Mouse (Mus musculus) megakaryocyte, embryonic 14.5 days (primary cell): ENCODE measurements around the gene Gm49361. TPM values are rescaled to one million over a fixed set of nuclear protein-coding genes. Genes with fewer than 3 reads are reported as not detected.
"Not testable (repeated sequence)": the region's sequence is repeated elsewhere in the genome, so short reads cannot be mapped to it uniquely, and the experiment has no call there.

ENCODE experiments used
- H3K27me3 ChIP-seq: replicated peaks from 2 replicates; pipeline ENCODE3; 2012; ENCODE audit warnings: inconsistent platforms
- H3K36me3 ChIP-seq: replicated peaks from 2 replicates; pipeline ENCODE3; 2012; ENCODE audit warnings: low read length, inconsistent platforms, mixed read lengths
- H3K4me1 ChIP-seq: 2 replicates; pipeline ENCODE4 v1.6.1; 2012; ENCODE audit warnings: inconsistent platforms
- H3K4me3 ChIP-seq: replicated peaks from 2 replicates; pipeline ENCODE3; 2012; ENCODE audit warnings: moderate library complexity, mild to moderate bottlenecking, inconsistent platforms
- H3K9me3 ChIP-seq: 2 replicates; pipeline ENCODE4 v1.6.1; 2012; ENCODE audit warnings: inconsistent platforms
- FLI1 ChIP-seq: IDR thresholded peaks from 2 replicates; pipeline ENCODE4 v1.6.1; 2012; ENCODE audit warnings: low read length, inconsistent platforms, mixed read lengths
- GATA1 ChIP-seq: IDR thresholded peaks from 3 replicates; pipeline ENCODE4 v1.6.1; 2012; ENCODE audit warnings: mixed read lengths, low read length, inconsistent platforms, borderline replicate concordance
- polyA plus RNA-seq: library from polyadenylated mRNA; stranded (reverse); fragments of >175 nt; gene quantifications from 2 replicates; pipeline ENCODE4 v1.2.3, GENCODE M21; 2012; ENCODE audit warnings: low replicate concordance; ENCODE audit not compliant: insufficient read depth

Gene Gm49361
- polyA plus RNA-seq, 1 experiment = not detected

DNA sequence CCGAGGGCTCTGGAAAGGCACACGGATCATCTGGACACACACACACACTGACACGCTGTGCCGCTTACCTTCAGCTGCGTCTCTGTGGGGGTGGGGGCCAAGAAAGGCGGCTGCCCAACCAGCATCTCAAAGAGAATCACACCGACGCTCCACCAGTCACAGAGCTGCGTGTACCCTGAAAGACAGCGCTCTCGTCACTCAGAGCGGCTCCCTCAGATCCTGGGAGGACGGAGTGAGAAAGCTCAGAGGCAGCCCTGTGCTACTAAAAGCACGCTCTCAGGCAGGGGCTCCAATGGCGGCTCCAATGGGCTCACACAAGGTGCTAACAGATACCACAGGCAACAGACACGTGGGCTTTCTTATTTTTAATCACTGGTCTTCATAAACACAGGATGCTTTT lies 51.7 kb downstream of the Gm49361 start:
- no peaks in the 10 kb centered on the region for H3K9me3 ChIP-seq
- peaks cover 26% of the 10 kb centered on the region for H3K4me1 ChIP-seq
- TF ChIP-seq FLI1 = no peak
- TF ChIP-seq GATA1 = no peak
- no peaks in the 10 kb centered on the region for H3K27me3 ChIP-seq
- no peak overlapping the region for H3K4me3 ChIP-seq
- peaks cover 24% of the 10 kb centered on the region for H3K36me3 ChIP-seq

DNA sequence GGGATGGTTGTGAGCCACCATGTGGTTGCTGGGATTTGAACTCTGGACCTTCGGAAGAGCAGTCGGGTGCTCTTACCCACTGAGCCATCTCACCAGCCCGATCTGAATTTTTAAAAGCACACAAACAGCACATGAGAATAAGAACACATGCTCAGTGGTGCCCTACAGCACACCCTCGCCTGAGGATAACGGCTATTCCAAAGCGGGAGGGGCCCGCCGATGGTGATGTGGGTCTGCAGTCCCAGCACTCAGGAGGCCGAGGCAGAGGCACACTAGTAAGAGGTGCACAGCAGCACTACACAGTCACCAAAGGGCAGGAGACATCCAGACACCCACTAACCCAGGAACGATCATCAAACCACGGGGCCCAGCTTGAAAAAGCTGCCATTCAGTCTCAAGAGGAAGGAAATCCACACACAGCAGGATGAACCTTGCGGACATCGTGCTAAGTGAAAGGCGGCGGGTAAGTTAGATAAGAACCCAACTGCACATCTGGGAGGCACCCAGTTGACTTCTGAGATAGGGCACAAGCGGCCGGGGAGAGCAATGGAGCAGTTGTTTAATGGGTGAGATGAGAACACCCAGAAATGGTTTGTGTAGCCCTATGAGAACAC lies 53.3 kb downstream of the Gm49361 start:
- peaks cover 26% of the 10 kb centered on the region for H3K4me1 ChIP-seq
- no peaks in the 10 kb centered on the region for H3K27me3 ChIP-seq
- TF ChIP-seq FLI1 = no peak
- no peak for TF ChIP-seq GATA1
- H3K36me3 ChIP-seq = peaks cover 19% of the 10 kb centered on the region
- H3K9me3 ChIP-seq = no peaks in the 10 kb centered on the region
- peak overlapping the region; percentile 82 for H3K4me3 ChIP-seq

DNA sequence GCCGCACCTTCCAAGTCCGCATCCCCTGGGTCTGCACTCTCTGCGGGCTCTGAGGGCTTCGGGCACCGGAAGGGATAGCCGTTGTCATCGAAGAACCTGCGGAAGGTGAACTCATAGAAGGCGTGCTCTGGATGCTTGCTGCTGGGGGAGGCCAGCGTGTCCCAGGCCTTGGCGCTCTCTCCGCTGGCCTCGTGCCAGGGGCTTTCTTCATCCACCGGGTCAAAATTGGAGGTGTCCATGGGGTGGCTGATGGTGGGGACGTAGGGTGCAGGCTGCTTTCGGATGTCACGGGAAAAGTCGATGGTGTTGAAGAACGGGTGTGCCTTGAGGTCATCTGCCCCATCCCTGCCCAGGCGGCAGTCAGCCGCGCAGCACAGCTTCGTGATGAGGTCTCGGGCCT lies 54.6 kb downstream of the Gm49361 start:
- Histone ChIP-seq H3K27me3 (no peaks in the 10 kb centered on the region), H3K4me3 (peak overlapping the region; percentile 50), H3K9me3 (no peaks in the 10 kb centered on the region), H3K36me3 (peaks cover 16% of the 10 kb centered on the region), H3K4me1 (peaks cover 31% of the 10 kb centered on the region)
- TF ChIP-seq GATA1 = no peak
- no peak for TF ChIP-seq FLI1

DNA sequence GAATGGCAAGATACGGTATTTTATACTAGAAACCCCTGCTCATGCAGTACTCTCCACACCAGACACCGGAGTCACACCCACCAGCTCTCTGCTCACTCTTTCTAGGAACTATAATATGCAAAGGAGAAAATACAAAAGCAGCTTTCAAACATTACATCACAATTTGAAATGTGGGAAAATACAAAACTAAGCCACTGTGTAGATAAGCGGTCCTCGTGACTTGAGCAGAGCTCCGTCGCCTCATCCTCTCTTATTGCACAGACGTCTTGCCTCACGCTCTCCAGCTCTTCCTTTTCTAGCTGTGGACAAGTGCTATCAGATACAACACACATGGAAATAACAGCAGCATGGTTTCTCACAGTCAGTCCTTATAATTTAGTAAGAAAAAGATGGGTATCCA lies 55.2 kb downstream of the Gm49361 start:
- Histone ChIP-seq H3K4me3 (no peak overlapping the region), H3K36me3 (peaks cover 12% of the 10 kb centered on the region), H3K4me1 (peaks cover 37% of the 10 kb centered on the region), H3K27me3 (no peaks in the 10 kb centered on the region), H3K9me3 (no peaks in the 10 kb centered on the region)
- TF ChIP-seq FLI1 = no peak
- TF ChIP-seq GATA1 = no peak

DNA sequence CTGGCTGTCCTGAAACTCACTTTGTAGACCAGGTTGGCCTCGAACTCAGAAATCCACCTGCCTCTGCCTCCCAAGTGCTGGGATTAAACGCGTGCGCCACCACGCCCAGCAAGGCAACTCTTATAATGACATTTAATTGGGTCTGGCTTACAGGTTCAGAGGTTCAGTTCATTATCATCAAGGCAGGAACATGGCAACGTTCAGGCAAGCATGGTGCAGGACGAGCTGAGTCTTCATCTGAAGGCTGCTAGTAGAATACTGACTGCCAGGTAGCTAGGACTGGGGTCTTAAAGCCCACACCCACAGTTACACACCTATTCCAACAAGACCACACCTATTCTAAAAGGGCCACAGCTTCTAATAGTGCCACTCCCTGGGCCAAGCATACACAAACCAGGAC lies 57.8 kb downstream of the Gm49361 start:
- H3K36me3 ChIP-seq, H3K9me3 ChIP-seq, H3K4me3 ChIP-seq, H3K27me3 ChIP-seq: not testable (repeated sequence)
- H3K4me1 ChIP-seq = peaks cover 44% of the 10 kb centered on the region

DNA sequence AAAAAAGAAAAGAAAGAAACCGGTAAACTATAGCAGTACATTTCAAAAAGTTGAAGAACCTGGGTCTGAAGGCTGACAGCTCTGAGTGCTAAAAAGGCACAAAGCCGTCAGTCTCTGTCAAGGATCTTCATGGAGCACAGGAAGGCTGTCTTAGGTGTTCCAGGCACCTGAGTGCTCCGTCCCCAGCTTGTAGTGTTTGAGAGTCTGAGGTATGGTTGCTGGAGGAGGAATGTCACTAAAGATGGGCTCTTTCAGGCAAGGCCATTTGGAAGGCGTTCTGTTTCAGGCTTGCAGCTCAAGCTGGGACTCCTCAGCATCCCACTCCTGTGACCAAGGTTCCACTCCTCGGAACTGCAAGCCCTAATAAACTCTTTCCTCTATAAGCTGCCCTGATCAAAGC lies 58.5 kb downstream of the Gm49361 start:
- H3K9me3 ChIP-seq = no peaks in the 10 kb centered on the region
- H3K36me3 ChIP-seq = peaks cover 6% of the 10 kb centered on the region
- no peaks in the 10 kb centered on the region for H3K27me3 ChIP-seq
- H3K4me1 ChIP-seq = peaks cover 39% of the 10 kb centered on the region
- TF ChIP-seq FLI1 = no peak
- TF ChIP-seq GATA1 = no peak
- no peak overlapping the region for H3K4me3 ChIP-seq

DNA sequence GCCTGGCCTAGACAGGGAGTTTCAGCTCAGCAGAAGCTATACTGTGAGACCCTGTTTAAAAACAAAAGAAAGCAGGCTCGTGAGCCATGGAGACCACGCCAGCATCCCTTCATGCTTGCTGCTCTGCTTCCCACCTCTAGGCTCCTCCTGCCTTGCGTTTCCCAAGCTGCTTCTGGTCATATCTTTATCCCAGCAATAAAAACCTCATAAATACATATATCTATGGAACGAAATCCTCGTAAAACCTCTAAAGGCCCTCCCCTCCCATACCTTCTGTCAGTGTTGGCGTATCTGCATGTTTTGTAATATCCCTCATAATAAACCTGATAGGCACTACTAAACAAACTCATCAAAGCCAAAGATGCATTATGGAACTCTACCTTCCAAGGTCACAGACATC lies 59.3 kb downstream of the Gm49361 start:
- TF ChIP-seq GATA1 = no peak
- TF ChIP-seq FLI1 = no peak
- H3K4me1 ChIP-seq = peaks cover 31% of the 10 kb centered on the region
- H3K27me3 ChIP-seq = no peaks in the 10 kb centered on the region
- H3K4me3 ChIP-seq = no peak overlapping the region
- H3K9me3 ChIP-seq = no peaks in the 10 kb centered on the region
- H3K36me3 ChIP-seq = peaks cover 6% of the 10 kb centered on the region

DNA sequence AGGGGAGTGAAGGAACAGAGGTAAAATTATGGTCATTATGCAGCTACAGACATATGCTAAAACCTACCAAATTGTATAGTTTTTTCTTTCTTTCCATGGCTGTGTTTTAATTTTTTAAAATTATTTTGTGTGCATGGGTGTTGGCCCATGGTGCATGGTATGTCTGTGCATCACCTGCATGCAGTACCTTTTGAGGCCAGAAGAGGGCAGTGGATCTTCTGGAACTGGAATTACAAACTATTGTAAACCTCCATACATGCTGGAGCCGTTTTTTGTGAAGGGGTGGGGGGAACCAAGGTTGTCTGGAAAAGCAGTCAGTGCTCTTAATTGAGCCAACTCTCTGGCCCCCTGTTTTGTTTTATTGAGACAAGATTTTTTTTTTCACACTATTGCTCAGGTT lies 61.3 kb downstream of the Gm49361 start:
- H3K4me3 ChIP-seq = no peak overlapping the region
- H3K36me3 ChIP-seq = no peaks in the 10 kb centered on the region
- H3K4me1 ChIP-seq = peaks cover 23% of the 10 kb centered on the region
- H3K27me3 ChIP-seq = no peaks in the 10 kb centered on the region
- no peaks in the 10 kb centered on the region for H3K9me3 ChIP-seq
- TF ChIP-seq GATA1 (no peak), FLI1 (no peak)

DNA sequence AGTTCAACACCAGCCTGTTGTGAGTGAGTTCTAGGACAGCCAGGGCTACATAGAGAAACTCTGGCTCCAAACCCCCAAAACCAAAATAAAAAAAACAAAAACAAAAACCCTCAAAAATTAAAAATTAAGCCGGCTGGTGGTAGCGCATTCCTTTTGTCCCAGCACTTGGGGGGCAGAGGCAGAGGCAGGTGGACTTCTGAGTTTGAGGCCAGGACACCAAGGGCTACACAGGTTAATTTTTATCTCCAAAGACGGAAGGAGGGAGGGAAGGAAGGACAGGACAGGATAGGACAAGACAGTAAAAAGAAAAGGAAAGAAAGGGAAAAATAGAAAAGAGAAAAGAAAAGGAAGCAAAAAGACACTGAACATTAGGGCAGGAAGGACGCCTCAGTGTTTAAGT lies 63.2 kb downstream of the Gm49361 start:
- H3K36me3 ChIP-seq = no peaks in the 10 kb centered on the region
- TF ChIP-seq FLI1 (no peak), GATA1 (no peak)
- no peaks in the 10 kb centered on the region for H3K27me3 ChIP-seq
- no peak overlapping the region for H3K4me3 ChIP-seq
- H3K9me3 ChIP-seq = no peaks in the 10 kb centered on the region
- peaks cover 23% of the 10 kb centered on the region for H3K4me1 ChIP-seq

DNA sequence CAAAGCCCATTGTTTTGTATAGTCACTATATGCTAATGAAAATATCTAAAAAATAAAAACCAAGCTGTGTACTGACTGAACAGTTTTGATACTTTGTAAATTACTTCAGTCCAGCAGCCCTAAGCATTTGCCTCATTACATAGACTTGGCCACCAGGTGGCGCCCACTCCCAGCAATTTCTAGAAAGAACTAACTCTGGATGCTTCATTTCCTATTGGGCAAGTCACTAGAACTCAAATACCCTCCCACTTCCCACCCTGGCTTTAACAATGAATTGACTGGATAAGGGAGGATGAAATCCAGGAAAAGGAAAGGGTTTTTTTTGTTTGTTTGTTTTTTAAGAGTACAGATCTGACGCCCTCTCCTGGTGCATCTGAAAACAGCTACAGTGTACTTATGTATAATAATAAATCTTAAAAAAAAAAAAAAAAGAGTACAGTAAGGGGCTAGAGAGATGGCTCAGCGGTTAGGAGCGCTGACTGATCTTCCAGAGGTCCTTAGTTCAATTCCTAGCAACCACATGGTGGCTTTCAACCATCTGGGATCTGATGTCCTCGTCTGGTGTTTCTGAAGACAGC lies 65.9 kb downstream of the Gm49361 start:
- Histone ChIP-seq H3K4me1 (peaks cover 12% of the 10 kb centered on the region), H3K36me3 (no peaks in the 10 kb centered on the region), H3K9me3 (no peaks in the 10 kb centered on the region), H3K27me3 (no peaks in the 10 kb centered on the region), H3K4me3 (no peak overlapping the region)
- TF ChIP-seq FLI1 (no peak), GATA1 (no peak)

DNA sequence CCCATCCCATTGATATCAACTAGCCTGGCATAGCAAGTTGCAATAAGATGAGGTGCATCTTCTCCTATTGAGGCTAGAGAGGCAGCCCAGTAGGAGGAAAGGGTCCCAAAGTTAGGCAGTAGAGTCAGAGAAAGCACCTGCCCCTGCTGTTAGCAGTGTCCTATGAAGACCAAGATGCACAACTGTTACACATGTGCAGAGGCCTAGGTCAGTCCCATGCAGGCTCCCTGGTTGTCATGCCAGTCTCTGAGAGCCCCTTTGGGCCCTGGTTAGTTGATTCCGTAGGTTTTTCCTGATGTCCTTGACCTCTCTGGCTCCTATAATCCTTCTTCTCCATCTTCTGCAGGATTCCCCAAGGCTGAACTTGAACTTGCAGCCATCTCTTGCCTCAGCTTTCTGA lies 66.4 kb downstream of the Gm49361 start:
- Histone ChIP-seq H3K36me3 (no peaks in the 10 kb centered on the region), H3K4me1 (peaks cover 12% of the 10 kb centered on the region), H3K27me3 (no peaks in the 10 kb centered on the region), H3K9me3 (no peaks in the 10 kb centered on the region), H3K4me3 (no peak overlapping the region)
- no peak for TF ChIP-seq GATA1
- TF ChIP-seq FLI1 = no peak
